Mouse (Mus musculus): ENCODE measurements around the gene Dbn1. TPM values are rescaled to one million over a fixed set of nuclear protein-coding genes. Genes with fewer than 3 reads are reported as not detected.

Dbn1 gene
- total RNA-seq, 2 experiments from 2014 or later, result 2.9 TPM; not detected in 1

Other genes starting within 250 kb of the Dbn1 start
- gene Prelid1, start 167.6 kb downstream of the Dbn1 start, total RNA-seq (2015), result 455 and 498 TPM in 2 replicates
- gene Prelid1, start 167.6 kb downstream of the Dbn1 start, total RNA-seq (2017), result 146 and 163 TPM in 2 replicates
- gene Rab24, start 166.2 kb downstream of the Dbn1 start, total RNA-seq (2015), result 228 and 247 TPM in 2 replicates
- 47.0 and 54.4 TPM in 2 replicates for gene Rab24, start 166.2 kb downstream of the Dbn1 start, total RNA-seq (2017)
- 33.1 and 36.5 TPM in 2 replicates for gene Mxd3, start 158.3 kb downstream of the Dbn1 start, total RNA-seq (2015)
- 31.4 and 36.1 TPM in 2 replicates for gene Mxd3, start 158.3 kb downstream of the Dbn1 start, total RNA-seq (2017)
- gene Lman2, start 125.3 kb downstream of the Dbn1 start, total RNA-seq (2015), result 73.6 and 74.9 TPM in 2 replicates
- 91.4 and 96.4 TPM in 2 replicates for gene Lman2, start 125.3 kb downstream of the Dbn1 start, total RNA-seq (2017)
- 55.3 and 56.5 TPM in 2 replicates for gene Rgs14, start 118.4 kb downstream of the Dbn1 start, total RNA-seq (2015)
- gene Rgs14, start 118.4 kb downstream of the Dbn1 start, total RNA-seq (2017), result 68.1 and 75.0 TPM in 2 replicates
- gene Slc34a1, start 89.9 kb downstream of the Dbn1 start, total RNA-seq (2015), result 0.39 and 0.58 TPM in 2 replicates
- 0.44 and 2.0 TPM in 2 replicates for gene Slc34a1, start 89.9 kb downstream of the Dbn1 start, total RNA-seq (2017)
- gene Pfn3, start 72.9 kb downstream of the Dbn1 start, total RNA-seq (2015), result not detected in 2 replicates
- not detected in 2 replicates for gene Pfn3, start 72.9 kb downstream of the Dbn1 start, total RNA-seq (2017)
- 0.13 and 0.21 TPM in 2 replicates for gene F12, start 61.3 kb downstream of the Dbn1 start, total RNA-seq (2015)
- gene F12, start 61.3 kb downstream of the Dbn1 start, total RNA-seq (2017), result not detected in 2 replicates
- 87.3 and 89.9 TPM in 2 replicates for gene Grk6, start 43.0 kb downstream of the Dbn1 start, total RNA-seq (2015)
- 144 and 155 TPM in 2 replicates for gene Grk6, start 43.0 kb downstream of the Dbn1 start, total RNA-seq (2017)
- 1.1 and 1.2 TPM in 2 replicates for gene Prr7, start 23.8 kb downstream of the Dbn1 start, total RNA-seq (2015)
- 1.4 and 1.8 TPM in 2 replicates for gene Prr7, start 23.8 kb downstream of the Dbn1 start, total RNA-seq (2017)
- gene Pdlim7, start 25.6 kb upstream of the Dbn1 start, total RNA-seq (2015), result 23.8 and 25.9 TPM in 2 replicates
- gene Pdlim7, start 25.6 kb upstream of the Dbn1 start, total RNA-seq (2017), result 9.4 and 12.4 TPM in 2 replicates
- gene Dok3, start 41.2 kb upstream of the Dbn1 start, total RNA-seq (2015), result 73.6 and 80.6 TPM in 2 replicates
- 81.2 and 88.6 TPM in 2 replicates for gene Dok3, start 41.2 kb upstream of the Dbn1 start, total RNA-seq (2017)
- 16.2 and 20.9 TPM in 2 replicates for gene Ddx41, start 48.5 kb upstream of the Dbn1 start, total RNA-seq (2015)
- gene Ddx41, start 48.5 kb upstream of the Dbn1 start, total RNA-seq (2017), result 41.4 and 56.6 TPM in 2 replicates
- gene Fam193b, start 83.0 kb upstream of the Dbn1 start, total RNA-seq (2015), result 29.7 and 35.4 TPM in 2 replicates
- 19.1 and 26.4 TPM in 2 replicates for gene Fam193b, start 83.0 kb upstream of the Dbn1 start, total RNA-seq (2017)
- 44.1 and 54.7 TPM in 2 replicates for gene Tmed9, start 85.6 kb upstream of the Dbn1 start, total RNA-seq (2015)
- gene Tmed9, start 85.6 kb upstream of the Dbn1 start, total RNA-seq (2017), result 87.7 and 100 TPM in 2 replicates
- 10.4 TPM in 2 replicates for gene B4galt7, start 111.8 kb upstream of the Dbn1 start, total RNA-seq (2015)
- 11.3 and 11.8 TPM in 2 replicates for gene B4galt7, start 111.8 kb upstream of the Dbn1 start, total RNA-seq (2017)
- gene Caml, start 134.9 kb upstream of the Dbn1 start, total RNA-seq (2015), result 30.5 and 30.6 TPM in 2 replicates
- gene Caml, start 134.9 kb upstream of the Dbn1 start, total RNA-seq (2017), result 25.9 and 36.6 TPM in 2 replicates
- gene Ddx46, start 146.9 kb upstream of the Dbn1 start, total RNA-seq (2015), result 44.2 and 49.5 TPM in 2 replicates
- 58.1 and 60.1 TPM in 2 replicates for gene Ddx46, start 146.9 kb upstream of the Dbn1 start, total RNA-seq (2017)
- 59.5 and 68.7 TPM in 2 replicates for gene B230219D22Rik, start 205.0 kb upstream of the Dbn1 start, total RNA-seq (2015)
- gene B230219D22Rik, start 205.0 kb upstream of the Dbn1 start, total RNA-seq (2017), result 32.5 and 35.8 TPM in 2 replicates
- gene Txndc15, start 226.5 kb upstream of the Dbn1 start, total RNA-seq (2015), result 24.4 and 32.2 TPM in 2 replicates
- 36.8 and 48.9 TPM in 2 replicates for gene Txndc15, start 226.5 kb upstream of the Dbn1 start, total RNA-seq (2017)
- 48.9 and 56.0 TPM in 2 replicates for gene Pcbd2, start 239.3 kb upstream of the Dbn1 start, total RNA-seq (2015)
- 14.6 and 20.9 TPM in 2 replicates for gene Pcbd2, start 239.3 kb upstream of the Dbn1 start, total RNA-seq (2017)